Comparison of ENCODE assay signal across 28 mouse cellular contexts in the genomic region with DNA sequence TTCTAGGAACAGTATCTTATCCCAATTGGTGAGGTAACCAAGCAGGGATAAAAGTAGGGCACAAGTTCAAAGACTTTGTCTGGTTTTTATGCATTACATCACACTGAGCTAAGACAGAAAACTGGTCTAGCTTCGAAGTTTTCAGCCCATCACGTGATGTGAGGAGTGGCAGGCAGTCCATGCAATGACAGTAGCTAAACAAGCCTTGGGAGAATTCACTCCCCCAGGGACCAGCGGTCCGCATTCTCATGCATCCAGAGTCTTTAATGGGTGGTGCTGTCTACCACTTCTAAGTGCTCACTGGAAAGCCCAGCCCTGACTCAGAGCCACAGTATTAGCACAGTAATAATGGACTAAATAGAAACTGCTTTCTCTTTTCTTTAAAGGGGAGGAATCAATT. TPM values are rescaled to one million over a fixed set of nuclear protein-coding genes. Genes with fewer than 3 reads are reported as not detected.
A peak's percentile ranks its signal among the peaks of the same experiment; 100 is the strongest.
DNase-seq lines count a peak whose midpoint lies in the region; ATAC-seq lines count a peak whose summit lies in the region.
"Had no signal": no experiment of that assay in that cellular context is flagged by ENCODE, and none has a peak within 500 bp of the region (broad histone marks: within the 10 kb centered on the region; RNA-seq: fewer than 3 reads in every experiment).

No protein-coding gene starts in this region.

- no peak overlapping the region for H3K4me2 ChIP-seq in forebrain, embryonic 11.5 days (ENCODE audit: low read depth, low read length, severe bottlenecking)
- H3K4me2 ChIP-seq: embryonic facial prominence, embryonic 13.5 days; heart, embryonic 15.5 days; hindbrain, embryonic 13.5 days; limb, embryonic 13.5 days; liver, embryonic 12.5 days; midbrain, embryonic 15.5 days; neural tube, embryonic 13.5 days had no signal

- H3K4me1 ChIP-seq in forebrain, embryonic 11.5 days (replicated peaks; ENCODE audit: control insufficient read depth, insufficient read depth, low read length): no peaks in the 10 kb centered on the region
- H3K4me1 ChIP-seq: heart, embryonic 15.5 days; hindbrain, embryonic 13.5 days; limb, embryonic 13.5 days; liver, embryonic 12.5 days; midbrain, embryonic 15.5 days; neural tube, embryonic 13.5 days had no signal

- no peak overlapping the region for H3K9ac ChIP-seq in forebrain, embryonic 11.5 days (ENCODE audit: low read length)
- H3K9ac ChIP-seq: embryonic facial prominence, embryonic 13.5 days; heart, embryonic 15.5 days; hindbrain, embryonic 13.5 days; limb, embryonic 13.5 days; liver, embryonic 12.5 days; midbrain, embryonic 15.5 days; neural tube, embryonic 13.5 days had no signal

- peak; percentile 20 to 30 for DNase-seq in heart, adult 18-20 months
- no peak for DNase-seq in heart, adult 8-10 months (ENCODE audit: low spot score)
- peak; percentile 14 for DNase-seq in urinary bladder, postnatal 14 days (ENCODE audit: low spot score)
- no peak for DNase-seq in urinary bladder, postnatal 4 days (ENCODE audit: low spot score in 2 of 2)
- peak; percentile 72 for DNase-seq in R1 (ENCODE audit: low read depth, low spot score)
- no peak for DNase-seq in right cerebral cortex, postnatal 10 days (ENCODE audit: low spot score in 2 of 2)
- DNase-seq in forebrain, embryonic 11.5 days (ENCODE audit: low spot score): no peak
- DNase-seq: adrenal gland, postnatal 10 days; B cell, adult 2 months; cerebellum, adult 2 months; cerebellum, postnatal 25 days; embryo, embryonic 11 days; kidney, adult 18-20 months; kidney, postnatal 4 days; lung, adult 18-20 months; retina, postnatal 1 day; thymus, postnatal 14 days had no signal

- H3K9me3 ChIP-seq in forebrain, embryonic 11.5 days (ENCODE audit: control insufficient read depth, low read length): no peaks in the 10 kb centered on the region
- H3K9me3 ChIP-seq: embryonic facial prominence, embryonic 13.5 days; heart, embryonic 15.5 days; hindbrain, embryonic 13.5 days; limb, embryonic 13.5 days; liver, embryonic 12.5 days; midbrain, embryonic 15.5 days; neural tube, embryonic 13.5 days had no signal

- no peak overlapping the region for H3K4me3 ChIP-seq in forebrain, embryonic 11.5 days (ENCODE audit: low read depth, low read length)
- H3K4me3 ChIP-seq: embryonic facial prominence, embryonic 13.5 days; erythroblast, embryonic 14.5 days; heart, embryonic 15.5 days; hindbrain, embryonic 13.5 days; limb, embryonic 13.5 days; liver, embryonic 12.5 days; midbrain, embryonic 15.5 days; neural tube, embryonic 13.5 days had no signal

- no peak for ATAC-seq in forebrain, embryonic 11.5 days (replicated peaks; ENCODE audit: low FRiP score)
- ATAC-seq: forebrain, embryonic 14.5 days; inflammation-experienced regulatory T-cells, adult 6 months; liver, embryonic 12.5 days; midbrain, embryonic 15.5 days; Patski had no signal

- 77% methylated on average over 4 of the region's 4 CpGs for WGBS in forebrain, embryonic 11.5 days

- no peak overlapping the region for H3K27ac ChIP-seq in forebrain, embryonic 11.5 days (ENCODE audit: low read depth, low read length)
- H3K27ac ChIP-seq: embryonic facial prominence, embryonic 13.5 days; heart, embryonic 15.5 days; hindbrain, embryonic 13.5 days; limb, embryonic 13.5 days; liver, embryonic 12.5 days; midbrain, embryonic 15.5 days; neural tube, embryonic 13.5 days had no signal

- no peaks in the 10 kb centered on the region for H3K27me3 ChIP-seq in forebrain, embryonic 11.5 days (ENCODE audit: control insufficient read depth, insufficient read depth, low read length)
- H3K27me3 ChIP-seq: heart, embryonic 15.5 days; hindbrain, embryonic 13.5 days; limb, embryonic 13.5 days; liver, embryonic 12.5 days; midbrain, embryonic 15.5 days; neural tube, embryonic 13.5 days had no signal

- H3K36me3 ChIP-seq in forebrain, embryonic 11.5 days (ENCODE audit: control insufficient read depth, insufficient read depth, low read length): no peaks in the 10 kb centered on the region
- H3K36me3 ChIP-seq: embryonic facial prominence, embryonic 13.5 days; heart, embryonic 15.5 days; hindbrain, embryonic 13.5 days; limb, embryonic 13.5 days; liver, embryonic 12.5 days; midbrain, embryonic 15.5 days; neural tube, embryonic 13.5 days had no signal

RNA-seq across cellular contexts. Expression of a gene that starts 13.8 kb away (rescaled TPM):
- 10 to 100 TPM; 12.1 to 13.5 TPM for total RNA-seq in heart, adult 18-20 months (2021)
- 10 to 100 TPM in 2 of 4 experiments, 1 to 10 TPM in 2; 6.9 to 14.1 (median 10.9) TPM for total RNA-seq in heart, adult 8-10 months (2022)
- polyA plus RNA-seq in forebrain, embryonic 11.5 days (2014; fragmentation: Nextera tagmentation; extraction: Ambion mirVana): 35.5 and 45.6 TPM in 2 replicates

Comparison
In these comparisons a context has a peak if more than half of its experiments do, and no peak if none do; other contexts are left out.
1. DNase-seq: peak in heart, adult 18-20 months (2 of 2), urinary bladder, postnatal 14 days (single experiment) and R1 (single experiment); none in heart, adult 8-10 months (single experiment), urinary bladder, postnatal 4 days (0 of 2), right cerebral cortex, postnatal 10 days (0 of 2) and forebrain, embryonic 11.5 days (single experiment).